Mouse (Mus musculus): ENCODE data around the gene Baiap2.
A peak's percentile ranks its signal among the peaks of the same experiment; 100 is the strongest.

Gene Baiap2

DNA sequence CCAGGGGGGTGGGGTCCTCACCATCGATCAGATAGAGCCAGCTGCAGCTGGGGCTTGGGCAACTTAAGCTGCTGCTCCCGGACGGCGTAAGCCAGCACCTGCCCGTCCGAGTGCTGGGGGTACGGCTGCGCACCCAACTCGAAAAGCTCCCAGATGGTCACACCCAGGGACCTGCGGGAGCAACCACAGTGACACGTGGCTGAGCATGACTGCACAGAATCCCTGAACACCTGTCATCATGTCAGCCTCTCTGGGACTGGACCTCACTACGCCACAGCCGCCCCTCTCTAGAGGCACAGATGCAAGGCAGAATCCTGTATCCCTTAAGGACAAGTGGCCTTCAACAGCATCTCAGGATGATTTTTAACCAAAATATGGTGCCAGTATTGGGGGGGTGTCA, 70.1 kb downstream of the Baiap2 start:
- DNase-seq (ENCODE audit: low spot score), result no peak

DNA sequence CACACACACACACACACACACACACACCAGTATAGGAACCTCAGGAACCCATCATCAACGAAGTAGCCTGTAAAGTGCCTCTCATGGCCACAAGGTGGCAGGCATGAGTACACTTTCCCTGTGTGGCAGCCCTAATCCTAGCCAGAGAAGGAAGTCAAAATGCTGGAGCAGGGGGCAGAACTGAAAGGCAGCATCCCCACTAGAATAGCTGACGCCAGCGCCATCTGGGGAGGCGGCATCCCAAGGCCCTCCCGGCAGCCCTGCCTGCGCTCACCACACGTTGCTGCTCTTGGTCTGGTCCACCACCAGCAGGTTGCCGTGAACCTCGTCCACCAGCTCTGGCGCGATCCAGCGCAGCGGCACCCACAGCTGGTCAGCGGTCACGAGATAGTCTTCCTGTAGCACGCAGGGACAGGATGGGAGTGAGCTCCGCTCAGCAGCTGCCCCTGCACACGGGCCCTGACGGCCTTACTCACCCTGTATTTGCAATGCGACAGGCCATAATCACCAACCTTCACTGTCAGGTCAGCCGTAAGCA, 70.7 kb downstream of the Baiap2 start:
- DNase-seq (ENCODE audit: low spot score), result peak; percentile 84

DNA sequence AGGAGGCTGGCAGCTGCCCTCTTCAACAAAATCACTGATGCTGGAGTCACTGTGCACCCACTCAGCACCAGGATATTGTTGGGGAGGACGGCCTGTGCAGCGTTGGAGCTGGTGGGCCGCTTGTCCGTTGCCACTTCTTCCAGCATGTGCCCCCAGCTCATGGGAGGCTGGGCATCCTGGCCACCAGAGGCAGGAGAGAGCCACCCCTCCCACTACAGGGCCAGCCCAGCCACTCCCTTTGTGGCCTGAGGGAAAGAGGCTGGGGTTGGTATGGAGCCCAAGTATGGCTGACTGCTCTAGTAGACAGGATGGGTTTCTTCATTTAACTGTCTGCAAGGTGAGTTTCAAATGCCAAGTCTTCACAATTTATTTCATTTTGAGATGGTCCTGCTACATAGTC, 72.2 kb downstream of the Baiap2 start:
- DNase-seq (ENCODE audit: low spot score), result no peak

DNA sequence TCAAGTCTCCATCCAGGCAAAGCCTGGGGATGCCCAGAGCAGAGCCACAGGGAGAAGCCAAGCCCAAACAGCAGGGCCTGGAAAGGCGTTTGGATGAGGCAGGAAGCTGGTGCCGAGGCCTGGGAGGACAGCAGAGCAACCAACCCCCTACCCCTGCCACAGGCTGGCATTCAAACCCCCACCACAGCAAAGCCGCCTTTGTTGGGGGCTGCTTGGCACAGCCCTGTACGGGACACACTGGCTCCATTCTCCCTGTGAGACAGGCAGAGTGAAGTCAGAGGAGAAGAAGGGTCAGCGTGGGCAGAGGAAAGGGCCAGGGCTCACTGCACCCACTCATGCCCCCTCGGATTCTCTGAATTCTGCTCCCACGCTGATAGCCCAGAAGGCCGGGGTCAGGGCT, 74.4 kb downstream of the Baiap2 start:
- no peak for DNase-seq (ENCODE audit: low spot score)

DNA sequence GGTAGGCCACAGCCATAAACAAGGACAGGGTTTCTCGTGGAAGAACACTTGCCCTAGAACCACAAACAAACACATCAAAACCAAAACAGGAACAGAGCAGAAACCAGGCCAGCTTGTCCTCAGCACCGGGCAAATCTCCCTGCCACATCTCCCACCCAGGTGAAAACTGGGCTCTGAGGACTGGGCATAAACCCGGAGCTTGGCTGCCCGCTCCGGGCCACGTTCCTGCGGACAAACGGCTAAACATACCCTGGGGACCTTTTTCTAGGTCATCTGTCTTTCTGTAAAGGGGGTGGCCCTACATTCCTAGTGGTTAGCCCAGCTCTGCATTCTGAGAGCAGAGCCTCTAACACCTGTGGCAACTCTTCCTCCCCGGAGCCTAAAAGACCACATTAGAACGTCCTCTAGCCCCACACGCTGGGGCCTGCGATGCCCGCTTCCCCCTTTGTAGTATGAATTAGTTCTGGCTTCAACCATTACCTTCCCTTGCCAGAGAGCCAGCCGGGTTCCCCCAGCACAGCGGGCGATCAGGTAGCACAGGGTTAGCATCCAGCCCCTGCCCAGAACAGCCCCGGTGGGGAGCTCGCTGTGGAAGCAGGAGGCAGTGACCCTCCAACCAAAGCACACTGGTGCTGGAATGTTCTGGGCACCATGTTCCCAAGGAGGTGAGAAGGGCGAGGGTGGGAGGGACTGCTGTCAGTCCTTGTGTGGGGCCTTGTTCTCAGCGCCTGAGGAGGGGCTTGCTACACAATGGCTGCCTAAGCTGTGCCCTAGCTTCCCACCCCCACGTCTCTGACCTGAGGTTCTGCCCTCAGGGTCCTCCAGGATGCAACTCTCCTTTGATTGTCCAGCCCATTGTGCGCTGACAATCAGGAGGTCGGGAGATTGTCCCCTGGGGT, 77.2 kb downstream of the Baiap2 start:
- no peak for DNase-seq (ENCODE audit: low spot score)

DNA sequence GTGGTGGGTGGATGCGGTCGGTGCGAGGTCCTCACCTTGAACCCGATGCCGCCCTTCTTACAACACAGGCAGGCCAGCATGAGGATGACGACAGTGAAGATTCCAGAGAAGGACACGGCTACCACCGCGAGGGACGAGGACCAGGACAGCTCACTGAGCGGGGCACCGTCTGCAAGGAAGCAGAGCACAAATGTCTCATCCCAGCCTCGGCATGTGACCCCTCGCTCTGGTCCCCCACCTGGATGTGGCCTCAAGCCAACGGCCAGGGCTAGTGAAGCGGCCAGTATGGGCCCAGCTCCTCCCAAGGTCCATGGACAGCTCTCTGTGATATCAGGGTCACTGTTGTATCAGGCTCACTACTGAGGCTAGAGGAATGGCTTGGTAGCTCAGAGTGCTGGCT, 78.8 kb downstream of the Baiap2 start:
- DNase-seq (ENCODE audit: low spot score), result no peak

DNA sequence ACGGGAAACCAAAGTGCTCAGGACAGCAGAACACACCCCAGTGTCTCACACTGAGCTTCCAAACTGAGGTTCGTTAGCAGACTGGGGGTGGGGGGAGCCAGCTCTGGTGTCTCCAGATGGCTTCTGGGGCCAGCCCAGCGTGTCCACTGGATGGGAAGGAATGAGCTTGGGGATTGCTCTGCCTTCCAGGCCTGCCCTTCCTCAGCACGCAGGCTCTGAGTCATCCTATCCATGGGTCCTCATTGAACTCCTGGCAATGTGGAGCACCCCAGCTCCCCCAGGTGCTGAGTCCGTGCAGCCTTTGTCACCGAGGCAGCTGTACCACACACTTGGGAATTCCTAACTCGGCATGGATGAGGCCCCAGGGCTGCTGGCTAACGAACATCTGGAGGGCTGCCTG, 79.7 kb downstream of the Baiap2 start:
- DNase-seq (ENCODE audit: low spot score), result no peak

DNA sequence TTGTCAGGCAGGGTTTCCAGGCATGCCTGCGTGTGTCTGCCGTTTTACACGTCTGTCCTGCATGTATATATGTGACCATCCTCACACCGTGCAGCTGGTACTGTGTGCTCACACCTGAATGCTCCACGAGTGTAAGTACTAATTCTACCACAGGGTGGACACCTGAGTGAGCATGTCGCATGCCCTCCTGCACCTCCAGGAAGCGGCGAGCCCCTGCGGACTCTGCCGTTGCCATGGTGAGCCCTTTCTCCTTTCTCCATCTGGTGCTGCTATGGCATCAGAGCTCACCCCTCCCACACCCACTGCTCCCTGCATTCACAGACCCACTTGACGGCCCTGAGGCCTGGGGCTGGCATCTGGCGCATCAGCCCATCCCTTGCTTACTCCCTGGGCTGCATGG, 80.3 kb downstream of the Baiap2 start:
- DNase-seq (ENCODE audit: low spot score), result no peak

DNA sequence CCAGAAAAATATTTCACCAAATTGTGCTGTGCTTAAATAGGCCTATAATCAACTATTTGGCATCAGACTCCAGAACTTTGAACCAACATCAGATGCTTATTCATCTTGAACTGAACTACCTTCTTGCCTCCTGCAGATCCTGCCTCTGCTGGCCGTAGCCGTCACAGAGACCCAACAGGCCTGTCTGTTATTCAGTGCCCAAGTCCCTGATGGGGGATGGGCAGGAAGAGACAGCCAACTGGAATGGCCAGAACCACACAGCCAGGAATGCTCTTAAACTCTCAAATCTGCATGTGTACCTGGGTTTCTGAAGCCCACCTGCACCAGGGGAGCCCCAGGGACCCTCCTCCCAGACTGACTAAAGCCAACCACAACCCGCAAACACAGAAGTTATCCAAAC, 84.4 kb downstream of the Baiap2 start:
- no peak for DNase-seq (ENCODE audit: low spot score)

DNA sequence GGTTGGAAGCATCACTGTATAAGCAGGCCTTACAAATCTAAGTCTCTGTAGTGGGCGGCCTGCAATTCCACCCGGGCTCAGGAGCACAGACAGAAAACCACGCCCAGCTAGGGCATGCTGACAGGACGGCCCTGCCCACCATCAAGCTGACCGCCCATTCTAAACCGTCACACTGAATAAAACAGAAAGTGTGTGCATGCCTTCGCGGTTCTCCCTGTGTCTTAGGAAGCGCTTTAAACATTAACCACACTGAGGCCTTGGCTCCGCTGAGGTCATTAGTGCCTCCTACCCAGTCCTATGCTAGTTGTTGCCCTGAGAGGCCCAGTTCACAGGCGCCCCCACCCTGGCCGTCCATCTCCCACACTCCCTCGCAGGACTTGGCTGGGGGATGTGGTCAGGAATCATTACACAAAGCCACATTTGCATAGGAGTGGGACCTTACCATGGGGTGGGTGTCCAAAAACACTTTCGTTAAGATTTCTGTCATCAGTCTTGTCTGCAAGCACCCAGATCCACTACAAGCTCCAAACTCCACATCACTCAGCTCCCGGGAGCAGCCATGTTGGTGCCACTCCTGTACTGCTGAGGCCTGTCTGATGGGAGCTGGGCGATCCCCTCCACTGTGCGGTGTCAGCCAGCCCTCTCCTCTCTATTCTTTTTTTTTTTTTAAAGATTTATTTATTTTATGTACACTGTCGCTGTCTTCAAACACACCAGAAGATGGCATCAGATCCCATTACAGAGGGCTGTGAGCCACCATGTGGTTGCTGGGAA, 85.9 kb downstream of the Baiap2 start:
- DNase-seq (ENCODE audit: low spot score), result no peak

DNA sequence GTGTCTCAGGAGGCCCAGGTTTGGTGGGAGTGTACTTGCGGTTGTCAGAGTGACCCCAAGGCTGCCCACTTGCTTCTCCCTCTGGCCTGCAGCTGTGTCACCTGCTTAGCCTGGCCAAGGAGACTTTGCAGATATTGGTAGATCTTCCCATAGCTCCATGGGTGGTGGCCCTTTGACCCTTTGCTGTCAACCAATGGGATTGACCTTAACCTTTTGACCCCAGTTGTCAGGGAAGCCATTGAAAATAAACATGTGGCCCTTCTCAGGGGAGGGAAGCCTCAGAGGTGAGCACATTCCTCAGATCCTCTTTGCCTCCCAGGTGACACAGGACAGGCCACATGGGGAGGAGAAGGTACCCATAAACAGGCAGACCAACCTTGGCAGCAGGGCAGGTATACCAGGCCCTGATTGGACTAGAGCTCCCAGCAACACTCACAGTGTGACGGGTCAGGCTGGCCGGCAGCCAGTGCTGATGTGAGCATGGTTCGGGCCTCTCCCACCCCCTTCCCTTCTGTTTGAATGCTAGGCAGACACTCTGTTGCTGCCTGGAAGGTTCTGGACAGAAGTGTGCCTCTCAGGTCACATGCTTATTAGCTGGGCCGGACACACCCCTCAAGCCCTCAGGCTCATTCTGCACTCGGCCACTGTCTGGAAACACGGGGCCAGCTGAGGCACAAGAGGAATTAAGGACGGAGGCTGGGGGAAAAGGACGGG, 87.0 kb downstream of the Baiap2 start:
- DNase-seq (ENCODE audit: low spot score), result peak; percentile 66

DNA sequence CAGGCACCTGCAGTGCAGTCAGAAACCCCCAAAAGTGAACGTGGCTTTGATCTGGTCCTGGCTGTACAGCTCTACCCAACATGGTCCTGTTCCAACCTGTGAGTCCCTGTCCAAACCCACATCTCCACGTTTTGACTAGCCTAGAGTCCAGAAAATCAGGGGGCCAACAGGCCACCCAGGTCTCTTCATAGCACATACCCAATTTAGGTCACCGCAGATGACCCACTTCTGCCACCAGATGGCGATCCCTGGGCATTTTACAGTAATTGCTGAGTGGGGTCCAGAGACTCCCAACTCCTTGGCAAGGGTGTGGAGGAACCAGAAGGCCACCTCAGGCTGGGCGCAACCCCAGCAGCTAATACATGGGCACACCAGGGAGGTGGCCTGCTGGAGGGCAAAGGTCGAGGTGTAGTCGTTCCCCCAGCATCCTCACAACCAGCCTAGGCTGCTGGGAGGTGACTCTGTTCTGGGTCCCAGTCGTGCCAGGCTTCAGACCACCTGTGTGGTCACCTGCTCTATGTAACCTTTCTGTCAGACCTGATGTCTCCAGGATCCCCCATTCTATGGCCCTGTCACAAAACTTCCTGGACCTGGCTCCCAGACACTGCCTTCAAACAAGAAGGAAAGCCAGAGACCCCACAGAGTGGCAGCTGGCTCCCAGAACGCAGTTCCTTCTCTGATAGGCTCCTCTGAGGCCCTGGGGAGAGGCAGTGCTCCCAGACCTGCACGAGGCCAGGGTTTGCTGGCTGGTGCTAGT, 87.8 kb downstream of the Baiap2 start:
- DNase-seq (ENCODE audit: low spot score), result peak; percentile 69

DNA sequence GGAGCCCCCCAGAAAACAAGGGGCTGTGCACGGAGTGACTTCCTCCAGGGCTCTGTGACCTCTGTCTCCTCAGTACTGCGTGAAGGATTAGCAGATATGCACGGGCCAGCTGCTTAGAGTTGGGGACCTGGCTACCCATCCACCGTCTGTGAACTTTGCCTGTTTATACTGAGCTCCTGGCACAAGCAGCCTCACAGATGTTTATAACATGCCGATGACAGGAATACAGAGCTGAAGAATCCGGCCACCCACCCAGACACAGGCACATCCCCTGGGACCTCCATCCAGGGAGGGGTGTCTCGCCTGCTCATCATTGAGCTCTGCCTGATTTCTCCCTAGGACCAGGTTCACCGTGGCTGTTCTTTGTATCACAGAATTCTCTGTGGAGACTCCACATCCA, 89.5 kb downstream of the Baiap2 start:
- DNase-seq (ENCODE audit: low spot score), result no peak

DNA sequence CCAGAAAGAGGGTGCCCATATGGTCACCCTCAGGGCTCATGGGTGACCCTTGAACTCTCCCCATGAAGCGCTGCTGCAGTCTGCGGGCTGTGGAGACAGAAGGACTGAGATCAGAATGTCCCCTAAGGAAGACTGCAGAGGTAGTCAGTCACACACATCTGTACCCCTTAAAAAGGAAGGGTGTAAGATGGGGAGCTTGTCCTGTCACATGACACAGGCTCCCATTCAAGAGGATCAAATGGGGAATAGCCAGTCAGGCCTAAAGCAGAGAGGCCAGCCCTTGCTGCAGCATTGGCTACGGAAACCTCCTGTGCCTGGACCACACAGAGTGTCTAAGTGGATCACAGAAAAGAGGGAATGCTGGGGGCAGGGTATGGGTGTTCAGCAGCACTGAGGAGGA, 90.9 kb downstream of the Baiap2 start:
- no peak for DNase-seq (ENCODE audit: low spot score)

DNA sequence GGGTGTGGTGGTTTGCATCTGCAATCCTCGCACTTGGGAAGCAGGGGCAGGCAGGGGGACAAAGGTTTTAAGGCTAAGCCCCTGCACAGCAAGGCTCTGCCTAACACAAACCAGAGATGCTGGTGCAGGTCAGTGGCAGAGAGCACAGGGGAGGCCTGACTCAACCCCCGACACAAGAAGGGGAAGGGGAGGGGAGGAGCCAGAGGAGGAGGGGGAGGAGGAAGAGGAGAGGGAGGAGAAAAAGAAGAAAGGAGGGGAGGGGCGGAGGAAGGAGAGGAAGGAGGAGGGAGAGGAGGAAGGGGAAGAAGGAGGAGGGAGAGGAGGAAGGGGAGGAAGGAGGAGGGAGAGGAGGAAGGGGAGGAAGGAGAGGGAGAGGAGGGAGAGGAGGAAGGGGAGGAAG, 91.7 kb downstream of the Baiap2 start:
- no peak for DNase-seq (ENCODE audit: low spot score)

DNA sequence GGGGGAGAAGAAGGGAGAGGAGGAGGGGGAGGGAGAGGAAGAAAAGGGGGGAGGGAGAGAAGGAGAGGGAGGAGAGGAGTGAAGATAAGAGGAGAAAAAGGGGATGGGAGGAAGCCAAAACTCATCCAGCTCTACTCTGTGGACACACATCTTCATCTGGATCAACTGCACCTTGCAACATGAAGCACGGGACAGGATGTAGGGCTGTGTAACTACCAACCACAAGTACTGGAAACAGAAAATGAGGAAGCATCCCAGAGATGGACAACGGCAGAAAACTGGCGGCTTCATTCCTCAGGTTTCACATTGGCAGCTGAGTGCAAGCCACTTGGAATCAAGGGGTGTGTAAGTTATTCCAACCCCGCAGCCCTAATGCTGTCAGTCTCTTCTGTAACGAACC, 92.2 kb downstream of the Baiap2 start:
- no peak for DNase-seq (ENCODE audit: low spot score)

DNA sequence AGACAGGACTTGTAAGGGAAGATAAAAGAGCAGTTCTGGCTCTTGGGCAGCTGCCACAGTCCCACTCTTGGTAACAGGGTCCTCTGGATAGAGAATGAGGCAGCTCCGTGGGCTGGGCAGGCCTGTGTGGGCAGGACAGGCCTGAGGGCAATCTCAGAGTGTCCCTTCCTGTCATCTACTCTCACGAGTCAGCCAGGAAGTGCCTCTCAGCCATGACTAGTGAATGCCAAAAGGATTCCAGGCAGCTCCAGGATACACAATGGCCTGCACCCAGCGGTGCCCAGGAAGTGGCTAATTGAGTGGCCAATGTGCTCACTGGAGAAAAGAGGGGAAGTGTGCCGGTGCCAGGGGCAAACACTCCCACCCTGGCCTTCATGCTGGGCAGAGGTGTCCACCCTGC, 97.0 kb downstream of the Baiap2 start:
- no peak for DNase-seq (ENCODE audit: low spot score)

DNA sequence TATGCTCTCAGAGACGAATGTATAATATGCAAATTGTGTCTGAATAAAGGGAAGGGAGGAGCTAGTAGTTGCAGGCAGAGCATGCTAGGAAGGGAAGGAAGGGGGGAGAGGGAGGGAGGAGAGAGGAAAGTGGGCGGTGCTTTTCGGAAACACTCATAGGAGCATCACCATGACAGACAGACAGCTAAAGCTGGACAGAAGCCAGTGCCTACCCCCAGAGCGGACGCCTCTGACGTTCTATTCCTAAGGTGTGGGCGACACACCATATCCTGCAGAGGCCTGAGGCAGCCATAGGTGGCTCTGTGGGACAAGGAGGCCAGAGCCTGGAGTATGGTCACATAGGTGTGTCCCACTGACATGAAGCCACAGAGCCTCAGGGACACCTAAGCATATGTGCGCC, 97.9 kb downstream of the Baiap2 start:
- no peak for DNase-seq (ENCODE audit: low spot score)

DNA sequence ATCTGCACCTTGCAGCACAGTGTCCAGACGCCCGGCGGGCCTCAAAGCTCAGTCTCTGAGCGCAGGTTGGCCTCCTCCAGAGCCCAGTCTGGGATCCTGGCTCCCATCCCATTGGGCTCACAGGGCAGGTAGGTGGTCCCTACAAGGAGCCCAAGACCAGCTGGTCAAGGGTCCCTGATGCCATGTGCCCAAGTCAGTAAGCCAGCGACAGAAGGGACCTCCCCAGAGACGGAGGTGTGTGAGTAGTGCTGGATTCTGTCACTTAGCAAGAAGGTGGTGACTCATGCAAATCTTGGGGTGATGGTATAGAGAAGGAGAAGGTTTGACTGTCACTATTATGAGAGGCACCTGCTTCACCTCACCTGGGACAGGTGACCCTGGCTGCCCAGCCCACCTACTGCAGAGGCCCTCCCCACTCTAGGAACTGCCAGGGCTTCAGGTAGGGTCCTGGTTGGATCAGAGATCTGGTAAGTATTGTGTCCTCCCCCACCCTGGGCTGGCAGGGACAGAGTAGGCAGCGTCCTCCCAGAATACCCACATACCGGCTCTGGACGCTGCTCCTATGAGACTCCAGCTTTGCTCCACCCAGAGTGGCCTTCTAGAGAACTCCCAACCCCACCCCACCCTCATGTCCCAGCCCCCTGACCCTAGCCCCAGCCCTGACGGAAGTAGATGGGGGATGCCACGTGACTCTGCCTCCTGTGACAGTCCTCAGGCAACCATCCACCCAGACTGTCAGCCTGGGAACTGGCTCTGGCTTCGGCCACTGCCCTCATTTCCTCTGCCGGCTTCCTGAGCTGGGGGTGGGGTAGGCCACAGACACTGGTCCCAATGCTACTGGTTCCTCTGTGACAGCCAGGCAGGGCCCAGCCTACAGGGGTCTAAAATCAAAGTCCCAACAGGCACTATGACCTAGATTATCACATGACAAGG, 98.9 kb downstream of the Baiap2 start:
- peak; percentile 59 for DNase-seq (ENCODE audit: low spot score)

DNA sequence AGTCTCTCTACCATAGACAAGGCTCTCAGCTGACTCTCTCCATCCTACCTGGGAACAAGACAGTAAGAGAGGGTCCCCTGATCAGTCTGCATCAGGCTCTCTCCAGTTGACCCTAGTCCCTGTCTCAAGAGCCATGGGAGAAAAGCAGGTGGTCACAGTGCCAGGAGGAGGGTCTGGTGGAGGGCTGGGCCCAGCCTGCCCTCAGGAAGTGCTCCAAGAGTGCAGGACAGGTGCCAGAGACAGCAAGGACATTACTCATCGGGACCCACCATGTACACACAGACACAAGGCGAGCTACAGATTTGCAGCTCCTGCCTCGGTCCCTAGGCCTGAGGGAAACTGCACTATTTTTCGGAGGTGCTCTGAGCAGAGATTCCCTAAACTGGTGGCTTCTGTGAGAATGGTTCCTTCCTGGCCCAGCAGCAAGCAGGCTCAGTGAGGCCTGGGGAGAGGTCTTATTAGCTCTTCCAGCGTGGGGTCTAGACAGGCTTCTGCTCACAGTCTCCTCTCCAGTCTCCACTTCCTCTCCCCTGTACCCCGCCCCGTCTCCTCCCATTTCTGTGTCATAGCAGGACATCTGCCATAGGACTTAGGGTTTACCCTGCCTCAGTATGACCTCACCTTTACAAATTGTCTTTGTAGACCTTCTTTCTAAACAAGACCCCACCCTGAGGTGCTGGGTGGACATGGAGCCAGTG, 99.7 kb downstream of the Baiap2 start:
- DNase-seq (ENCODE audit: low spot score), result peak; percentile 45

Measured in MN1 (cell line).